Mouse (Mus musculus) heart, adult 11 months (tissue): ENCODE measurements at regions not wholly inside any gene's neighbourhood (a gene's known extent, or its start where the extent isn't known, plus 50 kb on each side); places are given as distances from the start of the nearest gene placed in this dataset.

Source experiments
- DNase-seq: peaks from one replicate; pipeline ENCODE4 v3.0.0; 2022

GRCm38 (mm10) chr12:42369029-42369577, 882.9 kb upstream of the Lrrn3 start:
- no peak for DNase-seq

GRCm38 (mm10) chr12:42338996-42339680, 852.9 kb upstream of the Lrrn3 start:
- DNase-seq, result no peak

GRCm38 (mm10) chr12:42306429-42306828, 820.2 kb upstream of the Lrrn3 start:
- no peak for DNase-seq

- DNase-seq, result no peak
Observed at GRCm38 (mm10) chr12:42277241-42278032, 791.2 kb upstream of the Lrrn3 start.

- no peak for DNase-seq
Observed at GRCm38 (mm10) chr12:42250410-42250809, 764.2 kb upstream of the Lrrn3 start.

GRCm38 (mm10) chr12:42229235-42229634, 743.0 kb upstream of the Lrrn3 start:
- DNase-seq, result no peak

GRCm38 (mm10) chr12:42181646-42182045, 695.4 kb upstream of the Lrrn3 start:
- no peak for DNase-seq

GRCm38 (mm10) chr12:42179947-42180669, 693.9 kb upstream of the Lrrn3 start:
- DNase-seq, result no peak

- DNase-seq, result no peak
Observed at GRCm38 (mm10) chr12:42147971-42148370, 661.7 kb upstream of the Lrrn3 start.

GRCm38 (mm10) chr12:42138694-42139442, 652.6 kb upstream of the Lrrn3 start:
- no peak for DNase-seq

- DNase-seq, result no peak
Observed at GRCm38 (mm10) chr12:42138177-42138576, 651.9 kb upstream of the Lrrn3 start.

GRCm38 (mm10) chr12:42137764-42138163, 651.5 kb upstream of the Lrrn3 start:
- no peak for DNase-seq

GRCm38 (mm10) chr12:42100189-42100588, 614.0 kb upstream of the Lrrn3 start:
- DNase-seq, result no peak

GRCm38 (mm10) chr12:42070401-42070800, 584.2 kb upstream of the Lrrn3 start:
- peak; percentile 85 for DNase-seq

- DNase-seq, result no peak
Observed at GRCm38 (mm10) chr12:42063745-42064144, 577.5 kb upstream of the Lrrn3 start.

- no peak for DNase-seq
Observed at GRCm38 (mm10) chr12:42049056-42049455, 562.8 kb upstream of the Lrrn3 start.

GRCm38 (mm10) chr12:42027874-42028273, 541.6 kb upstream of the Lrrn3 start:
- DNase-seq, result no peak

GRCm38 (mm10) chr12:42017506-42017905, 531.3 kb upstream of the Lrrn3 start:
- DNase-seq, result no peak

- DNase-seq, result no peak
Observed at GRCm38 (mm10) chr12:42008827-42009383, 522.7 kb upstream of the Lrrn3 start.

- no peak for DNase-seq
Observed at GRCm38 (mm10) chr12:42006912-42007311, 520.7 kb upstream of the Lrrn3 start.
